Mouse (Mus musculus) forebrain, postnatal 0 days (tissue): ENCODE measurements around the gene Rpl26. TPM values are rescaled to one million over a fixed set of nuclear protein-coding genes. Genes with fewer than 3 reads are reported as not detected.
A peak's percentile ranks its signal among the peaks of the same experiment; 100 is the strongest.

Experiments used
- ATAC-seq: fragments of 200-750 bp; cut with Nextera tagmentation; 2 replicates; pipeline ENCODE4 v1.8.0; 2017; ENCODE audit warnings: mild to moderate bottlenecking, moderate library complexity
- DNase-seq: peaks from one replicate; pipeline ENCODE4 v3.0.0-alpha.2; 2015
- H3K27ac ChIP-seq: fragments of 300-500 bp; sonication (generic); 2 replicates; pipeline ENCODE4 v1.5.1; 2014; ENCODE audit warnings: low read depth, mild to moderate bottlenecking, antibody characterized with exemption, low read length, moderate library complexity, mixed read lengths
- H3K27me3 ChIP-seq: fragments of 300-500 bp; sonication (generic); 2 replicates; pipeline ENCODE4 v1.6.1; 2014; ENCODE audit warnings: mild to moderate bottlenecking, low read length, mixed read lengths; ENCODE audit not compliant: insufficient read depth
- H3K36me3 ChIP-seq: fragments of 300-500 bp; sonication (generic); 2 replicates; pipeline ENCODE4 v1.6.1; 2014; ENCODE audit warnings: mild to moderate bottlenecking, moderate library complexity; ENCODE audit not compliant: insufficient read depth
- H3K4me1 ChIP-seq: fragments of 300-500 bp; sonication (generic); 2 replicates; pipeline ENCODE4 v1.6.1; 2014; ENCODE audit warnings: antibody characterized with exemption; ENCODE audit not compliant: insufficient read depth
- H3K4me2 ChIP-seq: fragments of 300-500 bp; sonication (generic); 2 replicates; pipeline ENCODE4 v1.6.1; 2014; ENCODE audit warnings: low read depth, mild to moderate bottlenecking, moderate library complexity
- H3K4me3 ChIP-seq: fragments of 300-500 bp; sonication (generic); 2 replicates; pipeline ENCODE4 v1.5.1; 2014; ENCODE audit warnings: low read depth, low read length, mixed read lengths
- H3K9ac ChIP-seq: fragments of 300-500 bp; sonication (generic); 2 replicates; pipeline ENCODE4 v1.6.1; 2014; ENCODE audit warnings: mild to moderate bottlenecking
- H3K9me3 ChIP-seq: fragments of 300-500 bp; sonication (generic); 2 replicates; pipeline ENCODE4 v1.6.1; 2016; ENCODE audit warnings: low read length
- CTCF ChIP-seq: sonication (generic); IDR thresholded peaks from 2 replicates; pipeline ENCODE4 v1.5.1; 2016; ENCODE audit warnings: antibody characterized with exemption, control low read depth, low read depth
- WGBS: fragments of 180-500 bp; shearing (Covaris S2); extraction: QIAGEN DNeasy Blood & Tissue Kit; methylation state at CpG from one replicate; pipeline ENCODE4 v1.1.7; 2014; 5-methylcytosine and 5-hydroxymethylcytosine counted together
- polyA plus RNA-seq: library from polyadenylated mRNA; unstranded; fragments of >200 nt; fragmentation: Nextera tagmentation; extraction: Ambion mirVana; gene quantifications from 2 replicates; pipeline ENCODE4 v1.2.1, GENCODE M21; 2015
- total RNA-seq: library from RNA; depleted of rRNA; stranded (reverse); fragments of >200 nt; gene quantifications from 2 replicates; pipeline ENCODE4 v1.2.3, GENCODE M21; 2014

The Rpl26 gene
- total and polyA plus RNA-seq, 2 experiments from 2014 or later: 585 to 1,229 TPM

DNA sequence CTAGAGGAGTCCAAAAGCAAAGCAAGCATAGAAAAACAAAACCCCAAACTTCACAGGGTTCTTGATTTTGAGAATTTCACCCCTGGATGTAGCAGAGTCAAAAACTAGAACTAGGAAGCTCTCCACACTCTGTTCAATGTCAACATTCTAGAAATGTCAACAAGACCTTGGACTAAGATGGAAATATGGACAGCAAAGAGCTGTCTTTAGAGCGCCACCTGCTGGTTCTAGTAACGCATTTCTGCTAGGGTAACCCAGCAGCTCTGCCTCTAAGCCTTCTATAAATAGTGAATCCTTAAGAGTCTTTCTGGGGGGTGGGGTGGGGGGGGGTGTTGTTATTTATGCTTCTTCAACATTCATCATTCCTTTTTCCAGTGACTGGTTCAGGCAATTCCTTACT lies 26.5 kb upstream of the Rpl26 start:
- no peak overlapping the region for H3K4me2 ChIP-seq
- DNase-seq (peak; percentile 74), ATAC-seq (no peak)
- no peak overlapping the region for H3K27ac ChIP-seq
- H3K36me3 ChIP-seq: no peaks in the 10 kb centered on the region
- peak; percentile 78 for TF ChIP-seq CTCF
- H3K4me1 ChIP-seq: no peaks in the 10 kb centered on the region
- no peak overlapping the region for H3K4me3 ChIP-seq
- H3K9ac ChIP-seq: no peak overlapping the region
- 0% methylated on average over 2 of the region's 2 CpGs for whole genome bisulfite sequencing
- no peaks in the 10 kb centered on the region for H3K27me3 ChIP-seq
- H3K9me3 ChIP-seq: no peaks in the 10 kb centered on the region

DNA sequence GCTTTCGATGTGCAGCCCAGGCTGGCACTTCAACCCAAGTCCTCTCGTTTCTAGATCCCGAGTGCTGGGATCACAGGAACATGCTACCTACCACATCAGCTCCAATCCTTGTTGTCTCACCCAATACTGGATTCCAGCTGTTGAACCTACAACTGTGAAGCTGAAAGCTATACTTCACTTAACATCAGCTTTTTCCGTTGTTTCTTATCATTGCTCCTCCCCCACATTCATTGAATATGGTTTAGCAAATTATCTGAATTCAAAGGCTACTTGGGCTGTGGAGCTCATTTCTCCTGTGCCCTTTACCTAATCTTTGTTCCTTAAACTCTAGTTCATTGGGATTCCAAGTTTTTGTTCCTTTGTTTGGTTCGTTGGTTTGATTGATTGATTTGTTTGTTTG lies 22.6 kb upstream of the Rpl26 start:
- DNase-seq (no peak), ATAC-seq (no peak)
- H3K27ac ChIP-seq: no peak overlapping the region
- no peaks in the 10 kb centered on the region for H3K9me3 ChIP-seq
- no peak overlapping the region for H3K4me3 ChIP-seq
- H3K4me2 ChIP-seq: no peak overlapping the region
- no peak for TF ChIP-seq CTCF
- no peak overlapping the region for H3K9ac ChIP-seq
- H3K4me1 ChIP-seq: no peaks in the 10 kb centered on the region
- 91% methylated on average over 5 of the region's 5 CpGs for WGBS
- H3K27me3 ChIP-seq: no peaks in the 10 kb centered on the region
- no peaks in the 10 kb centered on the region for H3K36me3 ChIP-seq

DNA sequence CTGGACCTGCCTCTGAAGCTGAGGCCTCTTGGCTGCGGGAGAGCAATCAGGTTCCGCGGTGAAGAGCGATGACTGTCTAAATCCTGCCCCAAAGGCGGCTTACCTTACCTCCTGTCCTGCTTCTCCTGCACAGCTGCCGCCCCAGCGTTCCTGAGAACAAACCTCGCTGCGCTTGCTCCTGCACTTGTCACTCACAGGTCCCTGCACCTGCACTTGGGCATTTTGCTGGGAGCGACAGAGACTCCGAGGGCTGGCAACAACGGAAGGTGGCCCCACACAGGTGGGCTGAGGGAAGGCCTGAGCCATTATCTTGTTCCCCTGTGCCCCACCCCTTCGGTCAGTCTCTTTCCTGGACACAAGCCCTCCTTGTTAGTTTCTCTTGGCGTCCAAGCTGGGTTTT lies 19.3 kb upstream of the Rpl26 start:
- Histone ChIP-seq H3K4me3 (no peak overlapping the region), H3K9ac (no peak overlapping the region), H3K36me3 (no peaks in the 10 kb centered on the region), H3K27ac (no peak overlapping the region), H3K4me1 (no peaks in the 10 kb centered on the region), H3K4me2 (no peak overlapping the region), H3K27me3 (no peaks in the 10 kb centered on the region), H3K9me3 (no peaks in the 10 kb centered on the region)
- TF ChIP-seq CTCF: no peak
- ATAC-seq (no peak), DNase-seq (no peak)
- 24% methylated on average over 14 of the region's 14 CpGs for WGBS

GRCm38 (mm10) chr11:68883843-68884242 lies 17.5 kb upstream of the Rpl26 start:
- Histone ChIP-seq H3K27me3 (no peaks in the 10 kb centered on the region), H3K4me1 (no peaks in the 10 kb centered on the region), H3K9me3 (no peaks in the 10 kb centered on the region), H3K27ac (no peak overlapping the region), H3K4me3 (no peak overlapping the region), H3K36me3 (no peaks in the 10 kb centered on the region), H3K4me2 (no peak overlapping the region), H3K9ac (no peak overlapping the region)
- 77% methylated on average over 2 of the region's 2 CpGs for WGBS
- DNase-seq (no peak), ATAC-seq (no peak)
- no peak for TF ChIP-seq CTCF

GRCm38 (mm10) chr11:68884368-68884767 lies 17.0 kb upstream of the Rpl26 start:
- 79% methylated on average over 5 of the region's 5 CpGs for WGBS
- no peak for ATAC-seq

DNA sequence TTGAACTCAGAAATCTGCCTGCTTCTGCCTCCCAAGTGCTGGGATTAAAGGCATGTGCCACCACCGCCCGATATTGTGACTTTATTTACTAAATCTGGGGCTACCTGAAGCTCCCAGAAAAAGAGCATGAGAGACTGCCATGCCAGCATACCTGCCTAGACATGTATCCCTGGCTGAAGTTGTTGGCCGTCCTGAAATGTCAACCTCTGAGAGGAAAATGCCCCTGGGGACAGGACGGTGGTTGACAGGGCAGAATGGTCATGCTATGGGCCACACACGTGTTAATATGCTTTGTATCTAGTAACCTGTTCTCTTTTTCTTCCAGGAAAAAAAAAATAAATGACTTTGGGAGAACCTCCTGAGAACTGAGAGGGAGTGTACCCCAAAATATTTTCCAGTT lies 15.3 kb upstream of the Rpl26 start:
- Histone ChIP-seq H3K4me2 (no peak overlapping the region), H3K27me3 (no peaks in the 10 kb centered on the region), H3K36me3 (no peaks in the 10 kb centered on the region), H3K27ac (no peak overlapping the region), H3K4me1 (no peaks in the 10 kb centered on the region), H3K9ac (no peak overlapping the region), H3K9me3 (no peaks in the 10 kb centered on the region), H3K4me3 (no peak overlapping the region)
- ATAC-seq (no peak), DNase-seq (no peak)
- TF ChIP-seq CTCF: no peak
- WGBS: 80% methylated on average over 5 of the region's 5 CpGs

More at GRCm38 (mm10) chr11:68884368-68884767, 17.0 kb upstream of the Rpl26 start:
- no peak overlapping the region for H3K9ac ChIP-seq
- H3K4me3 ChIP-seq: no peak overlapping the region
- H3K4me2 ChIP-seq: no peak overlapping the region
- H3K9me3 ChIP-seq: no peaks in the 10 kb centered on the region
- DNase-seq: no peak
- H3K27ac ChIP-seq: no peak overlapping the region
- no peaks in the 10 kb centered on the region for H3K27me3 ChIP-seq
- no peak for TF ChIP-seq CTCF
- no peaks in the 10 kb centered on the region for H3K36me3 ChIP-seq
- no peaks in the 10 kb centered on the region for H3K4me1 ChIP-seq

DNA sequence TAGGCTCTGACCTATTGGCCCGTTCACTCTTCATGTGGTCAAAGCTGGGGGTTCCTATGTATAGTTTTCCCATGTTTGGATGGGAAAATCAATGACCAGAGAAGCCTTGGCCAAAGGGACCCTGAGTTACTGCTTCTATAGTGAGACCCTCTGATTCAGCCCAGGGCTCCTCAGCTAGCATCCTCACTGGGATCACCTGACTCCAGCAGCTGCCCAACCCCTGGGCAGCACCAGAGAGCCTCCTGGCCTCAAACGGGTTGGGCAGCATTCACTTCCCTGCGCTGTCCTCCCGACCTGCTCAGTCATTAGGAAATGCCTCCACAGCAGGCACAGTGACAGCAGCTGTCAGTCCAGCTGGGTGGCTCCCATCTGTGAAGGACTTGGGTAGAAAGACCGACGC lies 13.1 kb upstream of the Rpl26 start, which contains the start of gene Rnf222:
Gene Rnf222 (plus strand): TSS at position 301 of the 400 bp plus-strand sequence.
- H3K36me3 ChIP-seq: no peaks in the 10 kb centered on the region
- no peaks in the 10 kb centered on the region for H3K27me3 ChIP-seq
- no peak for DNase-seq
- no peak within 1 kb of the TSS for H3K4me2 ChIP-seq
- 45% methylated on average over 6 of the region's 6 CpGs for WGBS
- no peak for ATAC-seq
- H3K9me3 ChIP-seq: no peaks in the 10 kb centered on the region
- H3K9ac ChIP-seq: no peak within 1 kb of the TSS
- TF ChIP-seq CTCF: no peak
- no peaks in the 10 kb centered on the region for H3K4me1 ChIP-seq
- H3K4me3 ChIP-seq: no peak within 1 kb of the TSS
- H3K27ac ChIP-seq: no peak within 1 kb of the TSS

- H3K4me3 ChIP-seq: no peak overlapping the region
- H3K4me1 ChIP-seq: no peaks in the 10 kb centered on the region
- no peak overlapping the region for H3K9ac ChIP-seq
- ATAC-seq: no peak
- H3K9me3 ChIP-seq: no peaks in the 10 kb centered on the region
- H3K27me3 ChIP-seq: no peaks in the 10 kb centered on the region
- no peak overlapping the region for H3K27ac ChIP-seq
- TF ChIP-seq CTCF: no peak
- no peak overlapping the region for H3K4me2 ChIP-seq
- no peaks in the 10 kb centered on the region for H3K36me3 ChIP-seq
- no peak for DNase-seq
- WGBS: 74% methylated on average over 2 of the region's 2 CpGs
These were observed 12.7 kb upstream of the Rpl26 start for GRCm38 (mm10) chr11:68888653-68889052.
